Mouse (Mus musculus): ENCODE data around the gene Msmo1. TPM values are rescaled to one million over a fixed set of nuclear protein-coding genes. Genes with fewer than 3 reads are reported as not detected.
A peak's percentile ranks its signal among the peaks of the same experiment; 100 is the strongest.

Gene Msmo1
- polyA plus RNA-seq, 1 experiment from 2014 or later: 246 TPM

GRCm38 (mm10) chr8:64762751-64763150 is 29.2 kb upstream of the Msmo1 start:
- DNase-seq (ENCODE audit: low spot score, missing footprints) (no peak), ATAC-seq (ENCODE audit: low FRiP score) (no peak)
- Histone ChIP-seq H3K27ac (ENCODE audit: low read depth, low read length) (no peak overlapping the region), H3K9ac (ENCODE audit: low read length) (no peak overlapping the region), H3K36me3 (ENCODE audit: control insufficient read depth, insufficient read depth, low read length) (0 out of 2 replicates have a peak, but pooled peaks cover 3% of the 10 kb centered on the region), H3K4me2 (no peak overlapping the region), H3K9me3 (ENCODE audit: control insufficient read depth, low read length) (no peaks in the 10 kb centered on the region), H3K4me3 (ENCODE audit: low read depth, low read length) (no peak overlapping the region), H3K4me1 (ENCODE audit: control insufficient read depth, insufficient read depth, low read length) (no peaks in the 10 kb centered on the region), H3K27me3 (ENCODE audit: control insufficient read depth, insufficient read depth, low read length) (no peaks in the 10 kb centered on the region)
- 86% methylated on average over 1 of the region's 1 CpGs for WGBS

- Histone ChIP-seq H3K4me3 (ENCODE audit: low read depth, low read length) (no peak overlapping the region), H3K4me1 (ENCODE audit: control insufficient read depth, insufficient read depth, low read length) (no peaks in the 10 kb centered on the region), H3K4me2 (no peak overlapping the region), H3K36me3 (ENCODE audit: control insufficient read depth, insufficient read depth, low read length) (0 out of 2 replicates have a peak, but pooled peaks cover 3% of the 10 kb centered on the region), H3K9me3 (ENCODE audit: control insufficient read depth, low read length) (no peaks in the 10 kb centered on the region), H3K27me3 (ENCODE audit: control insufficient read depth, insufficient read depth, low read length) (no peaks in the 10 kb centered on the region), H3K9ac (ENCODE audit: low read length) (no peak overlapping the region), H3K27ac (ENCODE audit: low read depth, low read length) (no peak overlapping the region)
- 89% methylated on average over 8 of the region's 8 CpGs for WGBS
- ATAC-seq (ENCODE audit: low FRiP score) (no peak), DNase-seq (ENCODE audit: low spot score, missing footprints) (no peak)
Measured at GRCm38 (mm10) chr8:64761430-64761829, 27.8 kb upstream of the Msmo1 start.

GRCm38 (mm10) chr8:64757956-64758355 is 24.4 kb upstream of the Msmo1 start:
- Histone ChIP-seq H3K27me3 (ENCODE audit: control insufficient read depth, insufficient read depth, low read length) (no peaks in the 10 kb centered on the region), H3K4me2 (no peak overlapping the region), H3K9ac (ENCODE audit: low read length) (no peak overlapping the region), H3K27ac (ENCODE audit: low read depth, low read length) (no peak overlapping the region), H3K4me3 (ENCODE audit: low read depth, low read length) (no peak overlapping the region), H3K9me3 (ENCODE audit: control insufficient read depth, low read length) (no peaks in the 10 kb centered on the region), H3K36me3 (ENCODE audit: control insufficient read depth, insufficient read depth, low read length) (0 out of 2 replicates have a peak, but pooled peaks cover 3% of the 10 kb centered on the region), H3K4me1 (ENCODE audit: control insufficient read depth, insufficient read depth, low read length) (no peaks in the 10 kb centered on the region)
- WGBS: 92% methylated on average over 15 of the region's 15 CpGs
- DNase-seq (ENCODE audit: low spot score, missing footprints): no peak
- no peak for ATAC-seq (ENCODE audit: low FRiP score)

- Histone ChIP-seq H3K27ac (ENCODE audit: low read depth, low read length) (no peak overlapping the region), H3K4me2 (no peak overlapping the region), H3K4me3 (ENCODE audit: low read depth, low read length) (no peak overlapping the region), H3K36me3 (ENCODE audit: control insufficient read depth, insufficient read depth, low read length) (peaks cover 10% of the 10 kb centered on the region; the same call in 1 of the 2 replicates), H3K4me1 (ENCODE audit: control insufficient read depth, insufficient read depth, low read length) (no peaks in the 10 kb centered on the region), H3K27me3 (ENCODE audit: control insufficient read depth, insufficient read depth, low read length) (no peaks in the 10 kb centered on the region), H3K9me3 (ENCODE audit: control insufficient read depth, low read length) (no peaks in the 10 kb centered on the region), H3K9ac (ENCODE audit: low read length) (no peak overlapping the region)
- ATAC-seq (ENCODE audit: low FRiP score) (no peak), DNase-seq (ENCODE audit: low spot score, missing footprints) (no peak)
- WGBS: 91% methylated on average over 10 of the region's 10 CpGs
Measured at GRCm38 (mm10) chr8:64746215-64747058, 12.8 kb upstream of the Msmo1 start.

- H3K4me1 ChIP-seq (ENCODE audit: control insufficient read depth, insufficient read depth, low read length): no peaks in the 10 kb centered on the region
- no peak overlapping the region for H3K4me3 ChIP-seq (ENCODE audit: low read depth, low read length)
- no peak overlapping the region for H3K27ac ChIP-seq (ENCODE audit: low read depth, low read length)
- ATAC-seq (ENCODE audit: low FRiP score) (no peak), DNase-seq (ENCODE audit: low spot score, missing footprints) (no peak)
- H3K9me3 ChIP-seq (ENCODE audit: control insufficient read depth, low read length): no peaks in the 10 kb centered on the region
- H3K4me2 ChIP-seq: no peak overlapping the region
- H3K9ac ChIP-seq (ENCODE audit: low read length): no peak overlapping the region
- 93% methylated on average over 13 of the region's 13 CpGs for WGBS
- H3K36me3 ChIP-seq (ENCODE audit: control insufficient read depth, insufficient read depth, low read length): peaks cover 2% of the 10 kb centered on the region; the same call in 1 of the 2 replicates
- no peaks in the 10 kb centered on the region for H3K27me3 ChIP-seq (ENCODE audit: control insufficient read depth, insufficient read depth, low read length)
Measured at GRCm38 (mm10) chr8:64740547-64741211, 7.1 kb upstream of the Msmo1 start.

GRCm38 (mm10) chr8:64738916-64739315 is 5.3 kb upstream of the Msmo1 start:
- Histone ChIP-seq H3K4me2 (no peak overlapping the region), H3K9me3 (ENCODE audit: control insufficient read depth, low read length) (no peaks in the 10 kb centered on the region), H3K4me3 (ENCODE audit: low read depth, low read length) (no peak overlapping the region), H3K4me1 (ENCODE audit: control insufficient read depth, insufficient read depth, low read length) (peaks cover 4% of the 10 kb centered on the region; the same call in 1 of the 2 replicates), H3K9ac (ENCODE audit: low read length) (no peak overlapping the region), H3K36me3 (ENCODE audit: control insufficient read depth, insufficient read depth, low read length) (peaks cover 2% of the 10 kb centered on the region; the same call in 1 of the 2 replicates), H3K27me3 (ENCODE audit: control insufficient read depth, insufficient read depth, low read length) (no peaks in the 10 kb centered on the region), H3K27ac (ENCODE audit: low read depth, low read length) (no peak overlapping the region)
- ATAC-seq (ENCODE audit: low FRiP score) (no peak), DNase-seq (ENCODE audit: low spot score, missing footprints) (no peak)
- WGBS: 95% methylated on average over 1 of the region's 1 CpGs

- ATAC-seq (ENCODE audit: low FRiP score) (no peak), DNase-seq (ENCODE audit: low spot score, missing footprints) (no peak)
- Histone ChIP-seq H3K27me3 (ENCODE audit: control insufficient read depth, insufficient read depth, low read length) (no peaks in the 10 kb centered on the region), H3K4me2 (no peak overlapping the region), H3K27ac (ENCODE audit: low read depth, low read length) (no peak overlapping the region), H3K4me1 (ENCODE audit: control insufficient read depth, insufficient read depth, low read length) (peaks cover 9% of the 10 kb centered on the region), H3K9ac (ENCODE audit: low read length) (no peak overlapping the region), H3K9me3 (ENCODE audit: control insufficient read depth, low read length) (no peaks in the 10 kb centered on the region), H3K36me3 (ENCODE audit: control insufficient read depth, insufficient read depth, low read length) (no peaks in the 10 kb centered on the region), H3K4me3 (ENCODE audit: low read depth, low read length) (no peak overlapping the region)
- WGBS: 87% methylated on average over 3 of the region's 3 CpGs
Measured at GRCm38 (mm10) chr8:64736767-64737323, 3.3 kb upstream of the Msmo1 start.

- no peak overlapping the region for H3K4me2 ChIP-seq
- WGBS: 93% methylated on average over 8 of the region's 8 CpGs
- H3K9me3 ChIP-seq (ENCODE audit: control insufficient read depth, low read length): no peaks in the 10 kb centered on the region
- H3K27ac ChIP-seq (ENCODE audit: low read depth, low read length): no peak overlapping the region
- ATAC-seq (ENCODE audit: low FRiP score): no peak
- no peak overlapping the region for H3K9ac ChIP-seq (ENCODE audit: low read length)
- H3K4me1 ChIP-seq (ENCODE audit: control insufficient read depth, insufficient read depth, low read length): peaks cover 11% of the 10 kb centered on the region
- H3K36me3 ChIP-seq (ENCODE audit: control insufficient read depth, insufficient read depth, low read length): peaks cover 3% of the 10 kb centered on the region; the same call in 1 of the 2 replicates
- no peak for DNase-seq (ENCODE audit: low spot score, missing footprints)
- no peaks in the 10 kb centered on the region for H3K27me3 ChIP-seq (ENCODE audit: control insufficient read depth, insufficient read depth, low read length)
- H3K4me3 ChIP-seq (ENCODE audit: low read depth, low read length): no peak overlapping the region
Measured at GRCm38 (mm10) chr8:64735161-64735560, 1.6 kb upstream of the Msmo1 start.

GRCm38 (mm10) chr8:64732596-64732995 is 996 bp downstream of the Msmo1 start:
- peak overlapping the region; percentile 81 for H3K4me3 ChIP-seq (ENCODE audit: low read depth, low read length)
- DNase-seq (ENCODE audit: low spot score, missing footprints) (no peak), ATAC-seq (ENCODE audit: low FRiP score) (no peak)
- no peak overlapping the region for H3K27ac ChIP-seq (ENCODE audit: low read depth, low read length)
- peak overlapping the region; percentile 79 for H3K9ac ChIP-seq (ENCODE audit: low read length)
- no peaks in the 10 kb centered on the region for H3K9me3 ChIP-seq (ENCODE audit: control insufficient read depth, low read length)
- WGBS: 20% methylated on average over 9 of the region's 9 CpGs
- H3K4me1 ChIP-seq (ENCODE audit: control insufficient read depth, insufficient read depth, low read length): peaks cover 18% of the 10 kb centered on the region
- H3K27me3 ChIP-seq (ENCODE audit: control insufficient read depth, insufficient read depth, low read length): no peaks in the 10 kb centered on the region
- H3K4me2 ChIP-seq: peak overlapping the region; percentile 72
- peaks cover 3% of the 10 kb centered on the region; the same call in 1 of the 2 replicates for H3K36me3 ChIP-seq (ENCODE audit: control insufficient read depth, insufficient read depth, low read length)

Data from midbrain, embryonic 11.5 days (tissue).